Mouse (Mus musculus) cerebellum, adult 9-10 months (tissue): ENCODE data around the gene Ppp1r35.
"Not testable (repeated sequence)": the region's sequence is repeated elsewhere in the genome, so short reads cannot be mapped to it uniquely, and the experiment has no call there.

Source experiments
- DNase-seq: peaks from one replicate; pipeline ENCODE4 v3.0.0; 2022

Ppp1r35 gene

GRCm38 (mm10) chr5:137778635-137779034 lies at the start of gene Ppp1r35:
Gene Ppp1r35, plus strand, starts transcription at chr5:137778849.
- peak; percentile 96 for DNase-seq

- DNase-seq: no peak
These were observed 44.9 kb upstream of the Ppp1r35 start for GRCm38 (mm10) chr5:137733638-137734288.

- DNase-seq: peak; percentile 24
These were observed 44.2 kb upstream of the Ppp1r35 start for GRCm38 (mm10) chr5:137734289-137735061.

DNA sequence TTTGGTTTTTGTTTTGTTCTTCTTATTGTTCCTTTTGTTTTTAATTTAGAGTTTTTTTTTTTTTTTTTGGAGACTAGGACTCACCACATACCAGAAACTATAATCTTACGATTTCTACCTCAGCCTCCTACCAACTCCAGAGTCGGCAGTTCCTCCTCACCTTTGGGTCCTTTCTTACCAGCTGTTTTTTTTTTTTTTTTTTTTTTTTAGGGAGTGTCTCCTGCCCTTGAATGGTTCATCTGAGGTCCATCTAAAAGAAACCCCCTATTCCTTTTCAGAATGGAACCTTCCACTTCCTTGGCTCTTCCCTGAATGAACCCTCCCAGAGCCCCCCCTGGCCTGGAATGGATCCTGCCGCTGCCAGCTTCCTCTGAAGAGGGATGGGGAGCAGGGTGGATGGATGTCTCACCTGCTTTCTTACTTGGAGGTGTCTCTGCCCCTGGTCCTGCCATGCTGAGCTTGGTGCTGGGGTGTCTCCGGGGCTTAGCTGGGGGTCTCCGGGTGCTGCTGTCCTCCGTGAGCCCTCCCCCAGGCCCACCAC lies 41.2 kb upstream of the Ppp1r35 start:
- peak; percentile 38 for DNase-seq

DNA sequence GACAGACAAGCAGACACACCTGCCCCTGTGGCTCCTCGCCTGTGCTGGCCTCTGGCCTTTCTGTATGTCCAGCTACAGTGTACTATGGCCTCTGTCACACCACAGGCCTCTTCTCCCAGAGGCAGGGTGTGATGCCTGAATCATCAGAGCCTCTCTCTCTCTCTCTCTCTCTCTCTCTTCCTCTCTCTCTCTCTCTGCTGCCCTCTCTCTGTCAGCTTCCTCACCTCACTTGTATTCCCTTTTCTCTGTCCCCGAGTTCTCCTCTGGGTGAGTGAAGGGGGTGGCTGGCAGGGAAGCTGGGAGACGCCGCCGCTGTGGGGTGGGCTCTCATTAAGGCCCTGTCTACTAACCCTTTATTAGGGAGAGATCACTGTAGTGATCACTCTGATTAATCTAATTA lies 40.1 kb upstream of the Ppp1r35 start:
- peak; percentile 26 for DNase-seq

DNA sequence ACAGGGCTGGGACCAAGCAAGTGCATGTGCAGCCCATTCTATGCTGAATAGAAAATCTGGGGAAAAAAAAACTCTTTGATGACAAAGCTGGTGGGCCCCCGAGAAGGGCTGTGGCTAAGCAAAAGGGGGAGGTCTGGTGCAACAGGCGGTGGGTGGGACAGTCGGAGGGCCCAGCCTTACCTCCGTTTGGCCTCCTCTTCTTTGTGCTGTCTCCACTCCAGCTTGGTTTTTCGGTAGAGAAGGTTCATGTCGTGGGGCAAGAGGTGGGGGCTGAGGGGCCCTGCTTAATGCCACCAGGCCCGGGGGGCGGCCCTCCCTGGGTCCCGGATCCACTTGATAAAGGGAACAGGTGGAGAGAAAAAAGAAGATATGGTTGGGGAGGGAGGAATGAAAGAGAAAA lies 39.2 kb upstream of the Ppp1r35 start:
- no peak for DNase-seq

DNA sequence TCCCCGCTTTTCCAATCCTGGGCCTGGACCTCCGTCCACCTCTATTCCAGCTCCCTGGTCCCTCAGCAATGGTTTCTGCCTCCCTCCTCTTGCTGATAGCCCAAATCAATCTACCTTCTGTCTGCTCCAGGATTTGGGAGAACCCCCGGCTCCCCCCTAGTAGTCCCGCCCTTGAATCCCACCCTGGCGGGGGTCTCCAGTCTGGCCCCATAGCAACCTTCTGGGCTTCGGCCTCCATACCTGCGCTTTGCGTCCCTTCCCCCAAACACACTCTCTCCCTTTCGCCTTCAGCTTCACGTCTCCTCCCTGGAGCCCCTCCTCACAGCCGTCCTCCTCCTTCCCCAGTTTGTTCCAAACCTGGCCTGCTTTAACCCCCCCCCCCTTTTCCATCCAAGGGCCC lies 38.1 kb upstream of the Ppp1r35 start:
- DNase-seq: peak; percentile 58

GRCm38 (mm10) chr5:137741023-137741931 lies 37.4 kb upstream of the Ppp1r35 start, which contains the start of gene Nyap1:
Gene Nyap1, minus strand, starts transcription at chr5:137741607.
- DNase-seq: peak; percentile 87

- DNase-seq: peak; percentile 59
These were observed 36.6 kb upstream of the Ppp1r35 start for GRCm38 (mm10) chr5:137742048-137742447.

DNA sequence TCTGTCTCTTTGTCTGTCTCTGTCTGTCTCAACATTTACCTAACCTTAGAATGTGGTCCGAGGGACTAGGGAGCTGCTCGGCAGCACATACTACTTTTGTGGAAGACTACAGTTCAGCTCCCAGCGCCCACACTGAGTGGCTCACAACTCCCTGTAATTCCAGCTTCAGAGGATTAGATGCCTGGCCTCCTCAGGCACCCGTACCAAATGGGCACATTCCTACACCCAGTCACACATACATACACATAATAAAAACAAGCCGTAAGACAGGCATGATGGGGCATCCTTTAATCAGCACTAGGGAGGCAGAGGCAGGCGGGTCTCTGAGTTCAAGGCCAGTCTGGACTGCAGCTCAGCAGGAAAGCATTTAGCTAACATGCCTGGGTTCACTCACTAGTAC lies 35.8 kb upstream of the Ppp1r35 start:
- peak; percentile 32 for DNase-seq

DNA sequence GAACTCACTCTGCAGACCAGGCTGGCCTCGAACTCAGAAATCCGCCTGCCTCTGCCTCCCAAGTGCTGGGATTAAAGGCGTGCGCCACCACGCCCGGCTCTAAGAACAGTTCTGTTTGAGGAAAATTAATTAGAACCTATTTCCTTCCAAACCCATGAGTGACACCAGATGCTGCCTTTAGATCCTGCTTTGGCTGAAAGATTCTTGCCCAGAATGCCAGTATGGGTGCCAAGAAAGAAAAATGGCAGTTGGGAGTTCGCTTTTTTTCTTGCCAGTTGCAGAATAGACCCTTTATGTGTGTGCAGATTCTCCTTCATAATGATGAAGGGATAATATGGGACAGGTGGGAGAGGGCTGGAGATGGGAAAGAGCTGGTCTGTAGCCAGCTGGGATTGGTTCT lies 34.5 kb upstream of the Ppp1r35 start:
- no peak for DNase-seq

DNA sequence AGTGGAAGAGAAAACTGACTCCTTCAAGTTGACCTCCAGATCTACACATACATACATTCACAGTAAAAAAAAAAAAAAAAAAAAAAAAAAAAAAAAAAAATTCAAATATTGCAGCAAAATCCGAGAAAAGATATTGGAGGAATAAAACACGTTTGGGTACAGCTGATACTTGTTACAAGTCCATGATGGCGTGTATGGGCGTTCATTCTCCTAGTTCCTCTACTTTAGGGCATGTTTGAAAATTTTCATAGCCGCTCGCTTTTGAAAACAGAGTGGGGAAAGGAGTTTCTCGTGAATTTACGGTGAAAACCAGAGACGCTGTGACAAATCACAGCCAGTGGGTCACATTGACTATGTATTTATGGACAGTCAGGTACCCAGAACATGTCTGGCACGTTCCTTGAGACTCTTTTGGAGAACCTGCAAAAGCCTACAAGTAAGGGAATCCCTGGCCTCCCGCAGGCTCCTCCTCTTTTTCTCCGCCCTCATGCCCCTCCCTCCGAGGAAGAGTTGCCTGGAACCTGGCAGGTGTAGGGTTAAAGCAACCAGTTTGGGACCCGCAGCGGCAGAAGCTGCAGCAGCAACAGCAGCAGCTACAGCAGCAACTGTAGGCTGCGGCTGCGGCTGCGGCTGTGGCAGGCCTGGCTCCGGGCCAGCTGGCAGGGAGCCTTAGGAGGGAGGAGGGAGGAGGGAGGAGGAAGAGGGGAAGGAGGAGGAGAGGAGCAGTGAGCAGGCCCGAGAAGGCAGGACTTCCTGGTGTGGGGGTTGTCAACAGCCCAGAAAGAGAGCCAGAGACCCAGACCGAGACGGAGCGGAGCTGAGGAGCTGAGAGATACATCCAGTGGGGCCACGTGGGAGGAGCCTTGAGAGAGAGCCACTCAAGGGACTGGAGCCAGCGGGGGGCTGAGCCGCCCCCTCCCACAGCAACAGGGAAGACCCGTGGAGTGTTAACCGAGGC lies 33.2 kb upstream of the Ppp1r35 start, which contains the start of gene Tsc22d4:
Gene Tsc22d4, plus strand, starts transcription at position 517 of the 958 bp plus-strand sequence.
- DNase-seq: peak; percentile 90

- DNase-seq: no peak
These were observed 32.3 kb upstream of the Ppp1r35 start for GRCm38 (mm10) chr5:137746282-137746850.

DNA sequence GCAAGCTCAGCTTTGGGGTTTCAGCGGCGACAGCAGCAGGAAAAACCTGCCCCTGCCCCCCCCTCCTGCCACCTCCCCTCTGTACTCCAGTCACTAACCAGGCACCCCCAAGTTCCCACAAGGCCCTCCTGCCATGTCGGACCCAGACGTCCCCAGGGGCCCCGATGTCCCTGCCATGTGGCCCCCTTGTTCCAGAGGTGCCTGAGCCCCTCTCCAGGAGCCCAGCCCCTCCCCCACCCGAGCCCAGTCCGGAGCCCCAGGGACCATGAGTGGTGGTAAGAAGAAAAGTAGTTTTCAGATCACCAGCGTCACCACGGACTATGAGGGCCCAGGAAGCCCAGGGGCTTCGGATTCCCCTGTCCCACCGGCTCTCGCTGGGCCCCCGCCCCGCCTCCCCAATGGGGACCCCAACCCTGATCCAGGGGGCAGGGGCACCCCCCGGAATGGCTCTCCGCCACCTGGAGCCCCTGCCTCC lies 31.8 kb upstream of the Ppp1r35 start:
- peak; percentile 48 for DNase-seq

DNA sequence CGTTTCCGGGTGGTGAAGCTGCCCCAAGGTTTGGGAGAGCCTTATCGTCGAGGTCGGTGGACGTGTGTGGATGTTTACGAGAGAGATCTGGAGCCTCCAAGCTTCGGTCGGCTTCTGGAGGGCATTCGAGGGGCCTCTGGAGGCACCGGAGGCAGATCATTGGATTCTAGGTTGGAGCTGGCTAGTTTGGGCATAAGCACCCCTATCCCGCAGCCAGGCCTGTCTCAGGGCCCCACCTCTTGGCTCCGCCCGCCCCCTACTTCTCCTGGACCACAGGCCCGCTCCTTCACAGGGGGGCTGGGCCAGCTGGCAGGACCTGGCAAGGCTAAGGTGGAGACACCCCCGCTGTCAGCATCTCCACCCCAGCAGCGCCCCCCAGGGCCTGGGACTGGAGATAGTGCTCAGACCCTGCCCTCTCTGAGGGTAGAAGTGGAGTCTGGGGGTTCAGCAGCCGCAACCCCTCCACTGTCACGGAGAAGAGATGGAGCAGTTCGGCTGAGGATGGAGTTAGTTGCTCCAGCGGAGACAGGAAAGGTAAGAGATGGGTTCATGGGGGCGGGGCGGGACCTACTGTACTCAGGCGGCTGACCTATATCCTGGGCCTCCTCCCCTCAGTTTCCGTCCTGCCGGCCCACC lies 31.2 kb upstream of the Ppp1r35 start:
- peak; percentile 74 for DNase-seq

DNA sequence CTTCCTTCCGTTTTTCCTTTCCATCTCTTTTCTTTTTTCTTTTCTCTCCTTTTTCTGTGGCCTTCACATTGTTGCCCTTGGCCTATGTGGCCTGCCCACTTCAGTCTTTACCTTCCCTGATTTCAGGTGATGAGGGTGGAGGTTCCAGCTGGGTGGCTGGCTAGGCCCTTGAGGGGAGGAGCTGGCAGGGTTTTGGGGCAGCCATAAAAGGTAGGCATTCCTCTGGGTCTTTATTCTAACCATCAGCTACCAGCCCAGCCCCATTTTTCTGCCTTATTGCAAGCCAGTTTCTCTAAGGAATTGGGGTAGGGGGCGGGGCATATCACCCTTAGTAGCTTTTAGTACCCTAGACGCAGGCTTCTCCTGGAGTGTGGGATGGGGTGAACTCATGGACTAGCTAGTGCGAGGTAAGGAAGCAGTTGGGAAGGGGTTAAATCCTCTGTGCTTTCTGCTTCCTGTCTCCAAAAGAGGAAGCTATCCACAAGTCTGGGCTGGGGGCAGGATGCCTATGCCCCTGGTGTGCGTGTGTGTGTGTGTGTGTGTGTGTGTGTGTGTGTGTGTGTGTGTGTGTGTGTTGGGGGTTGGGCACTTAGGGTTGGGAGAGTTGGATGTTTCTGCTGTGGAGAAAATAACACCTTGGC lies 30.4 kb upstream of the Ppp1r35 start:
- peak; percentile 47 for DNase-seq

DNA sequence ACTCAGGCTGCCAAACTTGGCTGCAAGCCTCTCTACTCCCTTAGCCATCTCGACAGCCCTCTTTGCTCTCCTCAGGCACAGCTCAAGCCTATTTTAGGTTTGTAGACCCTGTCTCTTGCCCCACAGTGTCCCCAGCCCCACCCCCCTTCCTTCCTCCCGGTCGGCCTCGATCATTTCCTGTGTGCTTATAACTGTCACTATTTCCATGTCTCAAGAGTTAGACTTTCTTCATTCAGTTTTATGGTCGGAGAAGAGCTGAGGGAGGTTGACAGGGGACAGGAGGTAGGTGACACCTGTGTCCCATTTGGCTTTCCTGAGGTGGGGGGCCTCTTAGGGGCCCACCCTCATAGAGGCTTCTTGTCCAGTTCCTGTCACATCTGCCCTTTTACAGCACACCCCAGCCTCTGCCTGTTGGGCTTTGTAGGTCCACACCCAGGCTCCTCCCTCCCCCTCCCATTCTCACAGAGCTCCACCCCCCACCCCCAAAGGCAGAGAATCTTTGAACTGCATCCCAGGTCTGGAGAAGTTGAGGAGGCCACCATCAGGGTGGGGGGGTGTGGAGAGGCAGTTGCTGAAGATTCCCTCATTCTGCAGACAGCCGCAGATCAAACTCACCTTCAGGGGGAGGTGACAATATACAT lies 29.3 kb upstream of the Ppp1r35 start:
- DNase-seq: no peak

- DNase-seq: not testable (repeated sequence)
These were observed 28.4 kb upstream of the Ppp1r35 start for GRCm38 (mm10) chr5:137750212-137750611.

DNA sequence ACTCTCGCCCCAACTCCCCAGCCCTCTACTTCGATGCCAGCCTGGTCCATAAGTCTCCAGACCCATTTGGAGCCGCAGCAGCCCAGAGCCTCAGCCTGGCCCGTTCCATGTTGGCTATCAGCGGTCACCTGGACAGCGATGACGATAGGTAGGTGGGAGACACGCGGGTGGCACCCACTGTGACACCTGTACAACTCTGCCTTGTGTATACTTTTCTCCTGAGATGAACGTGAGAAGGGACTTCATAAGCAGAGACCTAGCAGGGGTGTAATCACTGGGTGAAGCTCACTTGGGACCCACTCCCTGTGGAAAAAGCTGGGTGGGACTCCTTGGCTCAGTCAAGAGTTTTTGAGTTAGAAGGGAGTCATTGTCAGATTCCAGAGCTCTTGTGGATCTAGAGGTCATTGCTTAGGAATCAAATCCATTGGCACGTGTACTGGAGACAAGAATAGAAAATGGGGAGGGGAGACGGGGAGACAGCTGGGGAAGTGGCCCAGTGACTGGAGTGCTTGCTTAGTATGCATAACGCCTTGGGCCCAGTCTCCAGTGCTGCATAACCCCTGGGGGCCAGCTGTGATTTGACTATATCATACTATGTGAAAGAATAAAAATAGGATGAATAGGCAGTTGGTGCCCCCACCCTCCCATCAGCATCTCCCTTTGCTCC lies 27.3 kb upstream of the Ppp1r35 start:
- DNase-seq: no peak
